Mouse (Mus musculus): Measurements from ENCODE around the gene Gpr142. TPM values are rescaled to one million over a fixed set of nuclear protein-coding genes. Genes with fewer than 3 reads are reported as not detected.

Gpr142 gene
- polyA plus RNA-seq, 1 experiment, result not detected

GRCm38 (mm10) chr11:114786326-114786725 is 12.4 kb upstream of the Gpr142 start:
- Histone ChIP-seq H3K4me3 (ENCODE audit: control insufficient read depth, insufficient read depth, low read length) (no peak overlapping the region), H3K36me3 (ENCODE audit: control insufficient read depth, insufficient read depth, low read length) (no peaks in the 10 kb centered on the region), H3K4me1 (replicated peaks; ENCODE audit: control insufficient read depth, insufficient read depth, low read length) (peaks cover 9% of the 10 kb centered on the region; the same call in 1 of the 2 replicates), H3K27me3 (ENCODE audit: control insufficient read depth, insufficient read depth, low read length) (peaks cover 7% of the 10 kb centered on the region; the same call in 1 of the 2 replicates), H3K27ac (ENCODE audit: control insufficient read depth, insufficient read depth, low read length) (no peak overlapping the region)
- DNase-seq, result no peak
- 4% methylated on average over 43 of the region's 43 CpGs for WGBS
- TF ChIP-seq POLR2A (IDR thresholded peaks at IDR 0.05; ENCODE audit: control insufficient read depth, extremely low read depth, insufficient read depth, low read length, poor library complexity) (no peak), CTCF (IDR thresholded peaks at IDR 0.05; ENCODE audit: borderline replicate concordance, control insufficient read depth, extremely low read depth, insufficient read depth, low read length, poor library complexity) (no peak)

- H3K27ac ChIP-seq (ENCODE audit: control insufficient read depth, insufficient read depth, low read length), result no peak overlapping the region
- peaks cover 14% of the 10 kb centered on the region; the same call in 1 of the 2 replicates for H3K27me3 ChIP-seq (ENCODE audit: control insufficient read depth, insufficient read depth, low read length)
- H3K36me3 ChIP-seq (ENCODE audit: control insufficient read depth, insufficient read depth, low read length), result no peaks in the 10 kb centered on the region
- DNase-seq, result no peak
- no peak overlapping the region for H3K4me3 ChIP-seq (ENCODE audit: control insufficient read depth, insufficient read depth, low read length)
- 85% methylated on average over 3 of the region's 3 CpGs for WGBS
- peaks cover 17% of the 10 kb centered on the region; the same call in 1 of the 2 replicates for H3K4me1 ChIP-seq (replicated peaks; ENCODE audit: control insufficient read depth, insufficient read depth, low read length)
- TF ChIP-seq POLR2A (IDR thresholded peaks at IDR 0.05; ENCODE audit: control insufficient read depth, extremely low read depth, insufficient read depth, low read length, poor library complexity) (no peak), CTCF (IDR thresholded peaks at IDR 0.05; ENCODE audit: borderline replicate concordance, control insufficient read depth, extremely low read depth, insufficient read depth, low read length, poor library complexity) (no peak)
These were observed 11.1 kb upstream of the Gpr142 start for GRCm38 (mm10) chr11:114787611-114788010.

- no peak overlapping the region for H3K27ac ChIP-seq (ENCODE audit: control insufficient read depth, insufficient read depth, low read length)
- no peaks in the 10 kb centered on the region for H3K36me3 ChIP-seq (ENCODE audit: control insufficient read depth, insufficient read depth, low read length)
- peaks cover 14% of the 10 kb centered on the region; the same call in 1 of the 2 replicates for H3K27me3 ChIP-seq (ENCODE audit: control insufficient read depth, insufficient read depth, low read length)
- TF ChIP-seq POLR2A (IDR thresholded peaks at IDR 0.05; ENCODE audit: control insufficient read depth, extremely low read depth, insufficient read depth, low read length, poor library complexity) (no peak), CTCF (IDR thresholded peaks at IDR 0.05; ENCODE audit: borderline replicate concordance, control insufficient read depth, extremely low read depth, insufficient read depth, low read length, poor library complexity) (peak; percentile 97)
- H3K4me1 ChIP-seq (replicated peaks; ENCODE audit: control insufficient read depth, insufficient read depth, low read length), result peaks cover 17% of the 10 kb centered on the region; the same call in 1 of the 2 replicates
- WGBS, result 11% methylated on average over 30 of the region's 30 CpGs
- DNase-seq, result peak; percentile 74
- H3K4me3 ChIP-seq (ENCODE audit: control insufficient read depth, insufficient read depth, low read length), result no peak overlapping the region
These were observed 9.5 kb upstream of the Gpr142 start for GRCm38 (mm10) chr11:114789061-114789714.

- no peak for TF ChIP-seq POLR2A (IDR thresholded peaks at IDR 0.05; ENCODE audit: control insufficient read depth, extremely low read depth, insufficient read depth, low read length, poor library complexity)
- TF ChIP-seq CTCF (IDR thresholded peaks at IDR 0.05; ENCODE audit: borderline replicate concordance, control insufficient read depth, extremely low read depth, insufficient read depth, low read length, poor library complexity), result no peak
These were observed 9.0 kb upstream of the Gpr142 start for GRCm38 (mm10) chr11:114789716-114790115.

GRCm38 (mm10) chr11:114790171-114790570 is 8.6 kb upstream of the Gpr142 start:
- Histone ChIP-seq H3K27ac (ENCODE audit: control insufficient read depth, insufficient read depth, low read length) (no peak overlapping the region), H3K4me1 (replicated peaks; ENCODE audit: control insufficient read depth, insufficient read depth, low read length) (peaks cover 19% of the 10 kb centered on the region), H3K27me3 (ENCODE audit: control insufficient read depth, insufficient read depth, low read length) (peaks cover 14% of the 10 kb centered on the region; the same call in 1 of the 2 replicates), H3K4me3 (ENCODE audit: control insufficient read depth, insufficient read depth, low read length) (no peak overlapping the region), H3K36me3 (ENCODE audit: control insufficient read depth, insufficient read depth, low read length) (no peaks in the 10 kb centered on the region)
- DNase-seq, result no peak
- 79% methylated on average over 12 of the region's 12 CpGs for WGBS
- TF ChIP-seq POLR2A (IDR thresholded peaks at IDR 0.05; ENCODE audit: control insufficient read depth, extremely low read depth, insufficient read depth, low read length, poor library complexity) (no peak), CTCF (IDR thresholded peaks at IDR 0.05; ENCODE audit: borderline replicate concordance, control insufficient read depth, extremely low read depth, insufficient read depth, low read length, poor library complexity) (no peak)

More at GRCm38 (mm10) chr11:114789716-114790115, 9.0 kb upstream of the Gpr142 start:
- no peak for DNase-seq
- H3K4me3 ChIP-seq (ENCODE audit: control insufficient read depth, insufficient read depth, low read length), result no peak overlapping the region
- 85% methylated on average over 9 of the region's 9 CpGs for WGBS
- H3K36me3 ChIP-seq (ENCODE audit: control insufficient read depth, insufficient read depth, low read length), result no peaks in the 10 kb centered on the region
- H3K27me3 ChIP-seq (ENCODE audit: control insufficient read depth, insufficient read depth, low read length), result peaks cover 14% of the 10 kb centered on the region; the same call in 1 of the 2 replicates
- H3K4me1 ChIP-seq (replicated peaks; ENCODE audit: control insufficient read depth, insufficient read depth, low read length), result peaks cover 17% of the 10 kb centered on the region; the same call in 1 of the 2 replicates
- no peak overlapping the region for H3K27ac ChIP-seq (ENCODE audit: control insufficient read depth, insufficient read depth, low read length)

- H3K36me3 ChIP-seq (ENCODE audit: control insufficient read depth, insufficient read depth, low read length), result no peaks in the 10 kb centered on the region
- DNase-seq, result no peak
- TF ChIP-seq CTCF (IDR thresholded peaks at IDR 0.05; ENCODE audit: borderline replicate concordance, control insufficient read depth, extremely low read depth, insufficient read depth, low read length, poor library complexity) (no peak), POLR2A (IDR thresholded peaks at IDR 0.05; ENCODE audit: control insufficient read depth, extremely low read depth, insufficient read depth, low read length, poor library complexity) (no peak)
- no peak overlapping the region for H3K27ac ChIP-seq (ENCODE audit: control insufficient read depth, insufficient read depth, low read length)
- peaks cover 22% of the 10 kb centered on the region for H3K4me1 ChIP-seq (replicated peaks; ENCODE audit: control insufficient read depth, insufficient read depth, low read length)
- no peak overlapping the region for H3K4me3 ChIP-seq (ENCODE audit: control insufficient read depth, insufficient read depth, low read length)
- peaks cover 14% of the 10 kb centered on the region; the same call in 1 of the 2 replicates for H3K27me3 ChIP-seq (ENCODE audit: control insufficient read depth, insufficient read depth, low read length)
- 34% methylated on average over 4 of the region's 4 CpGs for WGBS
These were observed 7.9 kb upstream of the Gpr142 start for GRCm38 (mm10) chr11:114790841-114791240.
